Mouse (Mus musculus) central nervous system, embryonic 14 days (tissue): ENCODE measurements around the gene Btnl1. TPM values are rescaled to one million over a fixed set of nuclear protein-coding genes. Genes with fewer than 3 reads are reported as not detected.

ENCODE experiments used
- polyA plus RNA-seq: library from polyadenylated mRNA; depleted of rRNA; stranded (reverse); fragments of >200 nt; gene quantifications from 2 replicates; pipeline ENCODE4 v1.2.3, GENCODE M21; 2012; rRNA removed

Gene Btnl1
- polyA plus RNA-seq, result not detected in 2 replicates

GRCm38 (mm10) chr17:34376847-34377246, at the start of gene Btnl1:
Btnl1 (plus strand) TSS chr17:34377132.

GRCm38 (mm10) chr17:34354539-34354938, 22.4 kb upstream of the Btnl1 start, which contains the start of gene Btnl2:
Btnl2 (plus strand) TSS chr17:34354822.

GRCm38 (mm10) chr17:34398711-34399393, 21.9 kb downstream of the Btnl1 start, which contains the start of gene BC051142:
BC051142 (plus strand) TSS chr17:34398820.

Other genes with a start within 250 kb of the Btnl1 start
- 0.15 and 0.29 TPM in 2 replicates for gene H2-DMb2, start 233.8 kb upstream of the Btnl1 start, polyA plus RNA-seq
- 1.0 and 1.9 TPM in 2 replicates for gene H2-DMb1, start 224.1 kb upstream of the Btnl1 start, polyA plus RNA-seq
- 2.8 and 4.5 TPM in 2 replicates for gene Tap1, start 189.6 kb upstream of the Btnl1 start, polyA plus RNA-seq
- gene Psmb9, start 189.4 kb upstream of the Btnl1 start, polyA plus RNA-seq, result 1.8 and 2.6 TPM in 2 replicates
- gene Psmb8, start 179.4 kb upstream of the Btnl1 start, polyA plus RNA-seq, result 5.1 and 6.8 TPM in 2 replicates
- 1.3 and 2.0 TPM in 2 replicates for gene Tap2, start 173.6 kb upstream of the Btnl1 start, polyA plus RNA-seq
- gene H2-Ob, start 138.2 kb upstream of the Btnl1 start, polyA plus RNA-seq, result 0.07 TPM in 1 of 2 replicates, not detected in the other
- gene H2-Ab1, start 119.4 kb upstream of the Btnl1 start, polyA plus RNA-seq, result 1.9 and 2.8 TPM in 2 replicates
- 0.54 and 1.0 TPM in 2 replicates for gene H2-Aa, start 89.3 kb upstream of the Btnl1 start, polyA plus RNA-seq
- gene H2-Eb1, start 71.3 kb upstream of the Btnl1 start, polyA plus RNA-seq, result 1.2 and 2.2 TPM in 2 replicates
- gene H2-Eb2, start 51.5 kb upstream of the Btnl1 start, polyA plus RNA-seq, result 0.16 and 0.19 TPM in 2 replicates
- 0.03 and 0.05 TPM in 2 replicates for gene Btnl2, start 22.3 kb upstream of the Btnl1 start, polyA plus RNA-seq
- gene BC051142, start 21.7 kb downstream of the Btnl1 start, polyA plus RNA-seq, result 10.5 and 11.5 TPM in 2 replicates
- gene Btnl4, start 100.2 kb downstream of the Btnl1 start, polyA plus RNA-seq, result not detected in 2 replicates
- not detected in 2 replicates for gene Btnl6, start 140.2 kb downstream of the Btnl1 start, polyA plus RNA-seq
- 11.9 and 13.3 TPM in 2 replicates for gene Notch4, start 187.1 kb downstream of the Btnl1 start, polyA plus RNA-seq
- 3.4 and 4.3 TPM in 2 replicates for gene Gpsm3, start 212.7 kb downstream of the Btnl1 start, polyA plus RNA-seq
- gene Pbx2, start 214.1 kb downstream of the Btnl1 start, polyA plus RNA-seq, result 104 and 106 TPM in 2 replicates
- 8.7 and 9.9 TPM in 2 replicates for gene Ager, start 220.7 kb downstream of the Btnl1 start, polyA plus RNA-seq
- gene Rnf5, start 226.6 kb downstream of the Btnl1 start, polyA plus RNA-seq, result 226 and 258 TPM in 2 replicates
- 172 and 183 TPM in 2 replicates for gene Agpat1, start 227.1 kb downstream of the Btnl1 start, polyA plus RNA-seq
- gene Egfl8, start 238.8 kb downstream of the Btnl1 start, polyA plus RNA-seq, result 9.5 and 13.6 TPM in 2 replicates